Mouse (Mus musculus) midbrain, embryonic 12.5 days (tissue): ENCODE data around the gene Gm45233. TPM values are rescaled to one million over a fixed set of nuclear protein-coding genes. Genes with fewer than 3 reads are reported as not detected.

Experiments used
- microRNA-seq: library from miRNA; unstranded; fragments of <30 nt; microRNA quantifications from one replicate; pipeline ENCODE4, GENCODE M21; 2017
- polyA plus RNA-seq: library from polyadenylated mRNA; unstranded; fragments of >200 nt; fragmentation: Nextera tagmentation; extraction: Ambion mirVana; gene quantifications from 2 replicates; pipeline ENCODE4 v1.2.1, GENCODE M21; 2016

The Gm45233 gene
- polyA plus RNA-seq, 1 experiment from 2014 or later: 1.4 TPM

Small RNAs within 50 kb of the gene (microRNA-seq; reads per million reads assigned to microRNA genes)
- 2.6 reads per million, percentile 3 among the genes with 10 or more reads in this experiment for gene Mir7051

Other genes with a start within 250 kb of the Gm45233 start
- 15.3 and 16.2 TPM in 2 replicates for gene Zfp715, start 130.8 kb upstream of the Gm45233 start, polyA plus RNA-seq
- gene Siglecf, start 92.8 kb upstream of the Gm45233 start, polyA plus RNA-seq: 0.20 and 0.27 TPM in 2 replicates
- gene Siglecg, start 35.9 kb upstream of the Gm45233 start, polyA plus RNA-seq: not detected in 2 replicates
- gene Lim2, start 16.5 kb upstream of the Gm45233 start, polyA plus RNA-seq: not detected in 2 replicates
- not detected in 2 replicates for gene Nkg7, start 7.1 kb upstream of the Gm45233 start, polyA plus RNA-seq
- gene Cldnd2, start 3.3 kb upstream of the Gm45233 start, polyA plus RNA-seq: not detected in 2 replicates
- gene Etfb, start within 50 bp of the Gm45233 start, polyA plus RNA-seq: 147 and 163 TPM in 2 replicates
- 4.0 and 7.4 TPM in 2 replicates for gene Vsig10l, start 19.0 kb downstream of the Gm45233 start, polyA plus RNA-seq
- gene Iglon5, start 45.9 kb downstream of the Gm45233 start, polyA plus RNA-seq: 3.9 and 4.1 TPM in 2 replicates
- gene 4931406B18Rik, start 61.8 kb downstream of the Gm45233 start, polyA plus RNA-seq: not detected in 2 replicates
- 1.1 and 1.4 TPM in 2 replicates for gene Cd33, start 100.3 kb downstream of the Gm45233 start, polyA plus RNA-seq
- 9.3 and 10.1 TPM in 2 replicates for gene Zfp658, start 118.1 kb downstream of the Gm45233 start, polyA plus RNA-seq
- 17.8 and 17.9 TPM in 2 replicates for gene Zfp719, start 135.5 kb downstream of the Gm45233 start, polyA plus RNA-seq
- 0.24 and 0.58 TPM in 2 replicates for gene Zfp819, start 163.0 kb downstream of the Gm45233 start, polyA plus RNA-seq
- not detected in 2 replicates for gene Ceacam18, start 190.6 kb downstream of the Gm45233 start, polyA plus RNA-seq
- gene Siglece, start 216.0 kb downstream of the Gm45233 start, polyA plus RNA-seq: 0.24 TPM in 2 replicates
- 17.6 and 17.9 TPM in 2 replicates for gene Ctu1, start 227.9 kb downstream of the Gm45233 start, polyA plus RNA-seq
- not detected in 2 replicates for gene Klk14, start 246.3 kb downstream of the Gm45233 start, polyA plus RNA-seq